Mouse (Mus musculus) CH12.LX (cell line): ENCODE measurements at regions not wholly inside any gene's neighbourhood (a gene's known extent, or its start where the extent isn't known, plus 50 kb on each side); places are given as distances from the start of the nearest gene placed in this dataset.

Experiments used
- DNase-seq: peaks from one replicate; pipeline ENCODE4 v3.0.0-alpha.2; 2013; ENCODE audit errors: extremely low read depth
- H3K27ac ChIP-seq: 2 replicates; pipeline ENCODE4 v1.5.1; 2012; ENCODE audit warnings: low read depth, mild to moderate bottlenecking, control low read depth, moderate library complexity; ENCODE audit not compliant: insufficient read depth
- H3K27me3 ChIP-seq: replicated peaks from 2 replicates; pipeline ENCODE3; 2012; ENCODE audit warnings: inconsistent platforms
- H3K36me3 ChIP-seq, 2 experiments: replicated peaks in 1 of 2; 2 replicates each; pipeline versions ENCODE3 to v1.6.1; 2012; ENCODE audit warnings: inconsistent platforms in 1 of 2, low read length in 1 of 2, mild to moderate bottlenecking in 1 of 2, mixed read lengths in 1 of 2, moderate library complexity in 1 of 2; ENCODE audit not compliant: control insufficient read depth in 1 of 2, insufficient read depth in 1 of 2
- H3K4me1 ChIP-seq, 2 experiments: 2 replicates each; pipeline ENCODE4 v1.6.1; 2012; ENCODE audit warnings: inconsistent platforms in 1 of 2, moderate library complexity in 1 of 2; ENCODE audit not compliant: insufficient read depth in 2 of 2, control insufficient read depth in 1 of 2
- H3K4me2 ChIP-seq: 2 replicates; pipeline ENCODE4 v1.6.1; 2012; ENCODE audit warnings: low read depth, mild to moderate bottlenecking, control low read depth; ENCODE audit not compliant: poor library complexity, insufficient read depth, severe bottlenecking
- H3K4me3 ChIP-seq, 3 experiments: fragments of 150-350 bp in 1 of 3; sonication (generic) in 1 of 3; replicated peaks in 1 of 3; 2 replicates each; pipeline versions ENCODE3 to v1.5.1; 2011 to 2012; ENCODE audit warnings: low read depth in 2 of 3, low read length in 2 of 3, mild to moderate bottlenecking in 2 of 3, moderate library complexity in 2 of 3, control low read depth in 1 of 3, improper control_type of control experiment in 1 of 3, inconsistent platforms in 1 of 3, mixed read lengths in 1 of 3; ENCODE audit not compliant: poor library complexity in 1 of 3
- H3K79me2 ChIP-seq: replicated peaks from 2 replicates; pipeline ENCODE4 v1.6.1; 2012; ENCODE audit warnings: mild to moderate bottlenecking, moderate library complexity; ENCODE audit not compliant: control insufficient read depth, poor library complexity, insufficient read depth, severe bottlenecking; ENCODE audit errors: extremely low read depth
- H3K9ac ChIP-seq: 2 replicates; pipeline ENCODE4 v1.6.1; 2012; ENCODE audit warnings: low read depth, mild to moderate bottlenecking, control low read depth, moderate library complexity; ENCODE audit not compliant: insufficient read depth
- H3K9me3 ChIP-seq: replicated peaks from 2 replicates; pipeline ENCODE3; 2012; ENCODE audit warnings: low read length, inconsistent platforms, mixed read lengths
- CHD1 ChIP-seq: IDR thresholded peaks from 2 replicates; pipeline ENCODE4 v1.6.1; 2012; ENCODE audit warnings: low read depth, low read length, improper control_type of control experiment, inconsistent platforms
- E2F4 ChIP-seq: IDR thresholded peaks from 2 replicates; pipeline ENCODE4 v1.6.1; 2011; ENCODE audit warnings: low read depth, low read length, improper control_type of control experiment; ENCODE audit not compliant: insufficient replicate concordance
- EP300 ChIP-seq: IDR thresholded peaks from 2 replicates; pipeline ENCODE4 v1.6.1; 2011; ENCODE audit warnings: low read length, improper control_type of control experiment
- ETS1 ChIP-seq: conservative IDR thresholded peaks from 2 replicates; pipeline ENCODE4 v1.6.1; 2012; ENCODE audit warnings: low read depth, mild to moderate bottlenecking, inconsistent platforms, low read length, improper control_type of control experiment, moderate library complexity
- GABPA ChIP-seq: IDR thresholded peaks from 2 replicates; pipeline ENCODE4 v1.6.1; 2012; ENCODE audit warnings: low read depth, low read length, improper control_type of control experiment, inconsistent platforms; ENCODE audit not compliant: insufficient replicate concordance
- KAT2A ChIP-seq: IDR thresholded peaks from 2 replicates; pipeline ENCODE4 v1.6.1; 2012; ENCODE audit warnings: low read length, improper control_type of control experiment, inconsistent platforms; ENCODE audit not compliant: insufficient replicate concordance
- MAFK ChIP-seq: IDR thresholded peaks from 2 replicates; pipeline ENCODE4 v1.6.1; 2011; ENCODE audit warnings: low read length, improper control_type of control experiment; ENCODE audit not compliant: insufficient replicate concordance
- MAX ChIP-seq: IDR thresholded peaks from 2 replicates; pipeline ENCODE4 v1.6.1; 2011; ENCODE audit warnings: low read length, improper control_type of control experiment
- MAZ ChIP-seq: IDR thresholded peaks from 2 replicates; pipeline ENCODE4 v1.6.1; 2012; ENCODE audit warnings: low read depth, mild to moderate bottlenecking, inconsistent platforms, low read length, improper control_type of control experiment, moderate library complexity
- MXI1 ChIP-seq: IDR thresholded peaks from 2 replicates; pipeline ENCODE4 v1.6.1; 2011; ENCODE audit warnings: mild to moderate bottlenecking, low read depth, low read length, improper control_type of control experiment
- MYC ChIP-seq: IDR thresholded peaks from 2 replicates; pipeline ENCODE4 v1.6.1; 2011; ENCODE audit warnings: low read depth, mild to moderate bottlenecking, improper control_type of control experiment, low read length
- NELFE ChIP-seq: IDR thresholded peaks from 2 replicates; pipeline ENCODE4 v1.6.1; 2011; ENCODE audit warnings: low read depth, low read length, improper control_type of control experiment
- NRF1 ChIP-seq: IDR thresholded peaks from 2 replicates; pipeline ENCODE4 v1.6.1; 2014; ENCODE audit warnings: low read depth, mild to moderate bottlenecking, inconsistent platforms, low read length, improper control_type of control experiment, moderate library complexity
- PAX5 ChIP-seq: IDR thresholded peaks from 2 replicates; pipeline ENCODE4 v1.6.1; 2012; ENCODE audit warnings: low read length, inconsistent platforms, mixed read lengths
- POLR2A ChIP-seq: IDR thresholded peaks from 2 replicates; pipeline ENCODE4 v1.6.1; 2011; ENCODE audit warnings: low read depth, mild to moderate bottlenecking, improper control_type of control experiment, low read length
- POLR2AphosphoS2 ChIP-seq: IDR thresholded peaks from 2 replicates; pipeline ENCODE4 v1.6.1; 2011; ENCODE audit warnings: low read depth, low read length, improper control_type of control experiment
- RAD21 ChIP-seq: IDR thresholded peaks from 2 replicates; pipeline ENCODE4 v1.6.1; 2011; ENCODE audit warnings: low read depth, mild to moderate bottlenecking, low read length, improper control_type of control experiment, moderate library complexity
- RCOR1 ChIP-seq: conservative IDR thresholded peaks from 2 replicates; pipeline ENCODE4 v1.6.1; 2012; ENCODE audit warnings: low read depth, mild to moderate bottlenecking, inconsistent platforms, low read length, improper control_type of control experiment
- SMC3 ChIP-seq: IDR thresholded peaks from 2 replicates; pipeline ENCODE4 v1.6.1; 2011; ENCODE audit warnings: low read depth, low read length, improper control_type of control experiment
- TBP ChIP-seq: conservative IDR thresholded peaks from 2 replicates; pipeline ENCODE4 v1.6.1; 2011; ENCODE audit warnings: low read depth, low read length, improper control_type of control experiment
- TCF12 ChIP-seq: IDR thresholded peaks from 2 replicates; pipeline ENCODE4 v1.6.1; 2014; ENCODE audit warnings: low read depth, mild to moderate bottlenecking, inconsistent platforms, low read length, improper control_type of control experiment
- UBTF ChIP-seq: IDR thresholded peaks from 2 replicates; pipeline ENCODE4 v1.6.1; 2012; ENCODE audit warnings: low read depth, mild to moderate bottlenecking, inconsistent platforms, low read length, improper control_type of control experiment, moderate library complexity
- USF1 ChIP-seq: IDR thresholded peaks from 2 replicates; pipeline ENCODE4 v1.6.1; 2014; ENCODE audit warnings: low read depth, mild to moderate bottlenecking, inconsistent platforms, low read length, improper control_type of control experiment
- USF2 ChIP-seq: conservative IDR thresholded peaks from 2 replicates; pipeline ENCODE4 v1.6.1; 2011; ENCODE audit warnings: low read depth, low read length, improper control_type of control experiment
- ZC3H11A ChIP-seq: IDR thresholded peaks from 2 replicates; pipeline ENCODE4 v1.6.1; 2012; ENCODE audit warnings: low read depth, mild to moderate bottlenecking, inconsistent platforms, low read length, improper control_type of control experiment
- ZKSCAN1 ChIP-seq: IDR thresholded peaks from 2 replicates; pipeline ENCODE4 v1.6.1; 2012; ENCODE audit warnings: low read depth, inconsistent platforms, low read length, improper control_type of control experiment, borderline replicate concordance
- ZNF384 ChIP-seq: IDR thresholded peaks from 2 replicates; pipeline ENCODE4 v1.6.1; 2012; ENCODE audit warnings: low read depth, low read length, improper control_type of control experiment, inconsistent platforms
- dilution Hi-C: fragments of 300-500 bp; cut with MboI; formaldehyde crosslinking; loops from 2 replicates; pipeline ENCODE4 v1.14.3; 2020; ENCODE audit warnings: low sequenced_read_pairs; ENCODE audit not compliant: extremely low pct_unique_long_range_greater_than_20kb, extremely low pct_ligation_motif_present
- in situ Hi-C: fragments of 300-500 bp; cut with MboI; formaldehyde crosslinking; loops from 3 replicates; pipeline ENCODE4 v1.14.3; 2019; ENCODE audit warnings: low sequenced_read_pairs, low pct_ligation_motif_present, low pct_unique_long_range_greater_than_20kb, mixed read lengths

DNA sequence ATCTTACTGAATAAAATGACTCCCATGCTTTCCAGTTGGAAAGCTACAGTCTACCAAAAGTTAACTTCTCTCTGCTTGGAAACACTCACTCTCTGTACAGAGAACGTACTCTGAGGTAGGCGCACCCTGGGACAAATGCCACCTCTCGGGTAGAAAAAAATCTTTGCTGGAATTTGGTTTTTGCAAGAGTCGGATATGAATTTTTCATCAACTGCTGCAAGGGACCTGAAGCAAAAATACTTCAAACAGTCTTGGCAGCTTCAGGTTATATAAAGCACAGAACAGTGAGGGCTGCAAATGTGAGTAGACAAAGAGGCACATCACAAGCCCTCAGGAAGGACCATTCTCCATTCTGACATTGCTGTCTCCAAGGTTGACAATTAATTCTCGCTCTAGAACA lies 535.4 kb upstream of the Fam84a start:
- in situ Hi-C loops, result no loop called here
- TF ChIP-seq POLR2AphosphoS2, result no peak
- TF ChIP-seq MAX, result no peak
- no peak for TF ChIP-seq TCF12
- no peak for TF ChIP-seq ZC3H11A
- no peak for TF ChIP-seq TBP
- TF ChIP-seq MAFK, result no peak
- TF ChIP-seq NRF1, result no peak
- no peak for TF ChIP-seq EP300
- TF ChIP-seq ZKSCAN1, result no peak
- no peak for TF ChIP-seq MAZ
- no peak for TF ChIP-seq RAD21
- dilution Hi-C loops, result no loop called here

DNA sequence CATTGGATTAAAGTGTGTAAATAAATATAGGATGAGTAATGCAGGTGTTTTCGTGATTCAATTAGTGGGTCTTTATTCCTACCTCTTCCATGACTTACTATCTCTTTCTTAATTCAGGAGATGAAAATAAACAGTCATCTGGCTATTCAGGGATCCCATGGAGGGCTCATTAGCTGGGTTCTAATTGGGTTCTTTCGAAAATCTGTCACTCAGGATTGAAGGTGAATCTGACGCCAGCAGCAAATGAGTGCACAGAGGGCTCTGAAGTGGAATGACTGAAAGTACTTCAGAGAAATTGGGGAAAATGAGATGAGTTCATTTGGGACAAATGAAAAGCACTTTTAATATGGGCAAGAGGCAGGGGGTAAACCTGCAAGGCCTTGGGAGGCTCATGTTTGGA lies 524.4 kb upstream of the Fam84a start:
- DNase-seq, result no peak
- in situ Hi-C loops, result no loop called here

More for the DNA sequence above, 535.4 kb upstream of the Fam84a start:
- H3K27me3 ChIP-seq, result no peaks in the 10 kb centered on the region
- H3K79me2 ChIP-seq, result no peaks in the 10 kb centered on the region
- no peaks in the 10 kb centered on the region for H3K36me3 ChIP-seq
- H3K4me2 ChIP-seq, result no peak overlapping the region
- H3K27ac ChIP-seq, result no peak overlapping the region
- no peaks in the 10 kb centered on the region for H3K4me1 ChIP-seq
- H3K4me3 ChIP-seq, result no peak overlapping the region
- DNase-seq, result no peak
- no peaks in the 10 kb centered on the region for H3K9me3 ChIP-seq
- no peak overlapping the region for H3K9ac ChIP-seq

DNA sequence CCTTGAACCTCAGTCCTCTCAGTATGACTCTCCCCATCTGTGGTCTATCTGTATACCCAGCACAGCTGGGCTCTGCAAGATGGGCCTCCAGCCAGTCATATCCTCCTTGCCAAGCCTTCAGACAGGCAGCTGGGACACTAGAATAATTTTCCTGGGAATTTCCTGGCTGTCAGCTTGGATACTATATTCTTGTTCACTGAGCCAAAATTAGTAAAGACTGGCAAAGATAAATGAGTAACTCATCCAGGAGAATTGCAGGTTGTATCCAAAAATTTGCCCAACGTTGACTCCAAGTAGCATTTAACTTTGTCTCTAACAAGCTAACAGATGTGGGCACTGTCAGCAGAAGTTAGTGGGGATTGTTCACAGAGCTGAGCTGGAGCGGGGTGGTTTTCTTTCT lies 514.1 kb upstream of the Fam84a start:
- Histone ChIP-seq H3K4me1 (no peaks in the 10 kb centered on the region), H3K27ac (no peak overlapping the region), H3K27me3 (no peaks in the 10 kb centered on the region), H3K9ac (no peak overlapping the region), H3K79me2 (no peaks in the 10 kb centered on the region), H3K36me3 (no peaks in the 10 kb centered on the region), H3K4me2 (no peak overlapping the region), H3K9me3 (no peaks in the 10 kb centered on the region), H3K4me3 (no peak overlapping the region)
- TF ChIP-seq EP300 (no peak), MYC (no peak), ZNF384 (no peak), ETS1 (no peak), RAD21 (no peak), UBTF (no peak), NELFE (no peak), KAT2A (no peak), MAX (no peak), USF2 (no peak), TCF12 (no peak), USF1 (no peak), TBP (no peak), MAFK (no peak), GABPA (no peak), CHD1 (no peak), MXI1 (no peak), NRF1 (no peak), SMC3 (no peak), POLR2A (no peak)
- in situ Hi-C loops (no loop called here), dilution Hi-C loops (no loop called here)
- peak; percentile 0 for DNase-seq

More for the DNA sequence above, 524.4 kb upstream of the Fam84a start:
- no peak for TF ChIP-seq PAX5
- TF ChIP-seq KAT2A, result no peak
- TF ChIP-seq E2F4, result no peak
- no peak for TF ChIP-seq TBP
- no peak for TF ChIP-seq NRF1
- no peak for TF ChIP-seq USF2
- TF ChIP-seq RCOR1, result no peak
- Histone ChIP-seq H3K27me3 (no peaks in the 10 kb centered on the region), H3K4me1 (no peaks in the 10 kb centered on the region), H3K9ac (no peak overlapping the region), H3K36me3 (no peaks in the 10 kb centered on the region), H3K79me2 (no peaks in the 10 kb centered on the region), H3K4me3 (no peak overlapping the region), H3K9me3 (no peaks in the 10 kb centered on the region), H3K4me2 (no peak overlapping the region), H3K27ac (no peak overlapping the region)
- dilution Hi-C loops, result no loop called here
